Mouse (Mus musculus): Measurements from ENCODE around the gene Gm21731. TPM values are rescaled to one million over a fixed set of nuclear protein-coding genes. Genes with fewer than 3 reads are reported as not detected.
"Not testable (repeated sequence)": the region's sequence is repeated elsewhere in the genome, so short reads cannot be mapped to it uniquely, and the experiment has no call there.

The Gm21731 gene
- polyA plus RNA-seq, 1 experiment: not detected

DNA sequence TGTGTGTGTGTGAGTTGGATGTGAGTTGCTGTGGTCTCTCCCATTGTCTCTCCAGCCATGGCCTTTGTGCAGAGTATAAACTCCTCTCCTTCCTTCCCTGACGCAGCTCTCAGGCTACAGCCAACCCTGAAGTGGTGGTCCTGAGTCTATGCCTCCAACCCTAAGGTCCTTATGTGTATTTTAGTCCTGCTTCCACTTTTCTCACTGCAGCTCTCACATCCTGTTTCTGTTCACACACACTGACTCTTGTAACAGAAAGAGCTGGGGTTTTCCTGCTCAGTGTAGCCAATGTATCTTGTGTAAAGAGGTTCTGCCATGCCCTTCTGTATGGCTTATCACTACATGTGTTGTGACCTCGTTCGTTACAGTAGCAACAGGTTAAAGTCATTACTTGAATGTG is 20.8 kb downstream of the Gm21731 start:
- H3K4me3 ChIP-seq (ENCODE audit: low read depth, low read length); H3K9ac ChIP-seq (ENCODE audit: low read depth, poor library complexity, severe bottlenecking); H3K27ac ChIP-seq (ENCODE audit: insufficient read depth, low read length); H3K36me3 ChIP-seq (ENCODE audit: control insufficient read depth, insufficient read depth, low read length, poor library complexity, severe bottlenecking); H3K9me3 ChIP-seq (replicated peaks; ENCODE audit: control insufficient read depth, insufficient read depth, low read length, poor library complexity, severe bottlenecking); H3K4me1 ChIP-seq (ENCODE audit: control insufficient read depth, insufficient read depth, low read length); H3K27me3 ChIP-seq (ENCODE audit: control insufficient read depth, insufficient read depth, low read length, poor library complexity, severe bottlenecking): not testable (repeated sequence)

DNA sequence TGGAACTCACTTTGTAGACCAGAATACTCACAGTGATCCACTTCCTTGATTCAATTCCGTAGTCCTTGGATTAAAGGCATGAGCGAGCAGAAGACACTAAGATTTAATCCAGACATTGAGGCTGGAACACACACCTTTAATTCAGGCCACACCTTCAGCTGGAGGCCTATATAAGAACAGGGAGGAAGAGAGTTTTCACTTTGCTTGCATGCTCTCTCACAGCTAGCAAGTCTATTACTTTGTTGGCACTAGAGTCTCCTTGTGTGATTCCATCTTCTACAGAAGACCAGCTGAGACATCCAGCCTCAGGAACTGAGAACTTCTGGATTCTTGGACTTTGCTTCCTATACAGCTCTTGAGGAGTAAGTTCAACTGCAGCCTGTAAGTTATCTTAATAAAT is 24.0 kb downstream of the Gm21731 start, which contains the start of gene AF067061:
AF067061 (plus strand) TSS at position 245 of the 400 bp plus-strand sequence.
- not testable (repeated sequence) for H3K27ac ChIP-seq (ENCODE audit: insufficient read depth, low read length); H3K4me1 ChIP-seq (ENCODE audit: control insufficient read depth, insufficient read depth, low read length); H3K4me3 ChIP-seq (ENCODE audit: low read depth, low read length); H3K9me3 ChIP-seq (replicated peaks; ENCODE audit: control insufficient read depth, insufficient read depth, low read length, poor library complexity, severe bottlenecking); H3K27me3 ChIP-seq (ENCODE audit: control insufficient read depth, insufficient read depth, low read length, poor library complexity, severe bottlenecking); H3K9ac ChIP-seq (ENCODE audit: low read depth, poor library complexity, severe bottlenecking); H3K36me3 ChIP-seq (ENCODE audit: control insufficient read depth, insufficient read depth, low read length, poor library complexity, severe bottlenecking)

DNA sequence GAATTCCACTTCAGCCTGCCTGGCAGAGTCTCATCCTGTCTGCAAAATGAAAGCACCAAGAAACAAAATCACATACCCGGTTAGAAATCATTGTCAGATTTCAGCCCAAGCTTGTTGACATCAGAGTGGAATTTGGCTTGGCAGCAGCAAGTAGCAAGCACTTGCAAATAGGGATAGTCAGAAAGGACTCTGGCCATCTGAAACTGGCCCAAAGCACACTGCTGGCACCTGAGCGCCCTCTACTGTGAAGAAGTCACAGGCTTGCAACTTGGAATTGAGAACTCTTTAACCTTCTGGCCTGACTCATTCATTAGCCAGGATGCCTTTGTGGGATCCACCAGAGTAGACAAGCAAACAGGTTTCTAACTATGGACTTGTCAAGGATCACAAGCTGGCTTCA is 38.9 kb downstream of the Gm21731 start:
- not testable (repeated sequence) for H3K27me3 ChIP-seq (ENCODE audit: control insufficient read depth, insufficient read depth, low read length, poor library complexity, severe bottlenecking); H3K4me1 ChIP-seq (ENCODE audit: control insufficient read depth, insufficient read depth, low read length); H3K4me3 ChIP-seq (ENCODE audit: low read depth, low read length); H3K9me3 ChIP-seq (replicated peaks; ENCODE audit: control insufficient read depth, insufficient read depth, low read length, poor library complexity, severe bottlenecking); H3K36me3 ChIP-seq (ENCODE audit: control insufficient read depth, insufficient read depth, low read length, poor library complexity, severe bottlenecking); H3K27ac ChIP-seq (ENCODE audit: insufficient read depth, low read length); H3K9ac ChIP-seq (ENCODE audit: low read depth, poor library complexity, severe bottlenecking)

- Histone ChIP-seq H3K27ac (ENCODE audit: insufficient read depth, low read length) (no peak overlapping the region), H3K4me1 (ENCODE audit: control insufficient read depth, insufficient read depth, low read length) (no peaks in the 10 kb centered on the region), H3K4me3 (ENCODE audit: low read depth, low read length) (no peak overlapping the region), H3K27me3 (ENCODE audit: control insufficient read depth, insufficient read depth, low read length, poor library complexity, severe bottlenecking) (no peaks in the 10 kb centered on the region), H3K9me3 (replicated peaks; ENCODE audit: control insufficient read depth, insufficient read depth, low read length, poor library complexity, severe bottlenecking) (no peaks in the 10 kb centered on the region), H3K36me3 (ENCODE audit: control insufficient read depth, insufficient read depth, low read length, poor library complexity, severe bottlenecking) (no peaks in the 10 kb centered on the region), H3K9ac (ENCODE audit: low read depth, poor library complexity, severe bottlenecking) (no peak overlapping the region)
- TF ChIP-seq EP300 (IDR thresholded peaks at IDR 0.05; ENCODE audit: insufficient read depth, low read depth, low read length) (no peak), CTCF (IDR thresholded peaks at IDR 0.05; ENCODE audit: low read depth, low read length) (no peak), POLR2A (IDR thresholded peaks at IDR 0.05; ENCODE audit: insufficient read depth, low read length) (no peak)
Measured at GRCm38 (mm10) chr13:120278784-120279183, 39.9 kb downstream of the Gm21731 start.

Other genes with a start within 250 kb of the Gm21731 start
- gene Gm36079, start 212.1 kb upstream of the Gm21731 start, polyA plus RNA-seq (2011; ENCODE audit: insufficient read depth, insufficient read length, low read depth, missing spikeins): not detected in 2 replicates
- gene Gm21188, start 186.9 kb upstream of the Gm21731 start, polyA plus RNA-seq (2011; ENCODE audit: insufficient read depth, insufficient read length, low read depth, missing spikeins): not detected in 2 replicates
- gene Gm20767, start 98.9 kb upstream of the Gm21731 start, polyA plus RNA-seq (2011; ENCODE audit: insufficient read depth, insufficient read length, low read depth, missing spikeins): not detected in 2 replicates
- gene Gm21818, start 66.7 kb upstream of the Gm21731 start, polyA plus RNA-seq (2011; ENCODE audit: insufficient read depth, insufficient read length, low read depth, missing spikeins): not detected in 2 replicates
- gene Gm21762, start 23.2 kb upstream of the Gm21731 start, polyA plus RNA-seq (2011; ENCODE audit: insufficient read depth, insufficient read length, low read depth, missing spikeins): not detected in 2 replicates
- not detected in 2 replicates for gene AF067061, start 24.0 kb downstream of the Gm21731 start, polyA plus RNA-seq (2011; ENCODE audit: insufficient read depth, insufficient read length, low read depth, missing spikeins)
- gene BC147527, start 61.3 kb downstream of the Gm21731 start, polyA plus RNA-seq (2011; ENCODE audit: insufficient read depth, insufficient read length, low read depth, missing spikeins): not detected in 2 replicates
- gene Tcstv3, start 77.8 kb downstream of the Gm21731 start, polyA plus RNA-seq (2011; ENCODE audit: insufficient read depth, insufficient read length, low read depth, missing spikeins): not detected in 2 replicates